Mouse (Mus musculus) brain, embryonic 18.5 days (tissue): ENCODE measurements around the gene Muc3.
"Not testable (repeated sequence)": the region's sequence is repeated elsewhere in the genome, so short reads cannot be mapped to it uniquely, and the experiment has no call there.

Experiments
- DNase-seq: peaks from one replicate; pipeline ENCODE4 v3.0.0-alpha.2; 2012; ENCODE audit warnings: low read depth, low spot score

Gene Muc3

GRCm38 (mm10) chr5:137122686-137123193 lies 26.4 kb downstream of the Muc3 start:
- peak; percentile 82 for DNase-seq

- no peak for DNase-seq
These were observed 27.8 kb downstream of the Muc3 start for GRCm38 (mm10) chr5:137121280-137121679.

- DNase-seq, result no peak
These were observed 30.2 kb downstream of the Muc3 start for GRCm38 (mm10) chr5:137118878-137119277.

- not testable (repeated sequence) for DNase-seq
These were observed 31.1 kb downstream of the Muc3 start for GRCm38 (mm10) chr5:137117994-137118393.

- DNase-seq, result no peak
These were observed 32.1 kb downstream of the Muc3 start for GRCm38 (mm10) chr5:137116987-137117386.

GRCm38 (mm10) chr5:137115866-137116847 lies 33.0 kb downstream of the Muc3 start, which contains the start of gene Trim56:
Trim56 (minus strand) TSS chr5:137116209.
- no peak for DNase-seq

GRCm38 (mm10) chr5:137114891-137115561 lies 34.1 kb downstream of the Muc3 start:
- DNase-seq, result no peak

- DNase-seq, result no peak
These were observed 37.3 kb downstream of the Muc3 start for GRCm38 (mm10) chr5:137111542-137112408.

GRCm38 (mm10) chr5:137110863-137111262 lies 38.3 kb downstream of the Muc3 start:
- DNase-seq, result no peak

GRCm38 (mm10) chr5:137109941-137110593 lies 39.1 kb downstream of the Muc3 start:
- DNase-seq, result no peak

GRCm38 (mm10) chr5:137108111-137108510 lies 41.0 kb downstream of the Muc3 start:
- DNase-seq, result no peak

- no peak for DNase-seq
These were observed 41.5 kb downstream of the Muc3 start for GRCm38 (mm10) chr5:137107670-137108069.

- peak; percentile 70 for DNase-seq
These were observed 42.1 kb downstream of the Muc3 start for GRCm38 (mm10) chr5:137107024-137107423.

GRCm38 (mm10) chr5:137106434-137106833 lies 42.7 kb downstream of the Muc3 start:
- no peak for DNase-seq

GRCm38 (mm10) chr5:137103969-137104368 lies 45.2 kb downstream of the Muc3 start:
- no peak for DNase-seq

- DNase-seq, result no peak
These were observed 46.3 kb downstream of the Muc3 start for GRCm38 (mm10) chr5:137102575-137103522.

GRCm38 (mm10) chr5:137102078-137102477 lies 47.0 kb downstream of the Muc3 start:
- no peak for DNase-seq

- DNase-seq, result no peak
These were observed 48.5 kb downstream of the Muc3 start for GRCm38 (mm10) chr5:137100660-137101059.

- no peak for DNase-seq
These were observed 50.7 kb downstream of the Muc3 start for GRCm38 (mm10) chr5:137098418-137098817.

- no peak for DNase-seq
These were observed 53.1 kb downstream of the Muc3 start for GRCm38 (mm10) chr5:137096037-137096436.
